Mouse (Mus musculus): ENCODE data around the gene Dst.

- no peak for TF ChIP-seq POLR2AphosphoS5 (IDR thresholded peaks at IDR 0.05; ENCODE audit: insufficient replicate concordance, low read depth, low read length)
- TF ChIP-seq CTCF (IDR thresholded peaks at IDR 0.05; ENCODE audit: low read depth, low read length) = no peak
Measured at GRCm38 (mm10) chr1:34169086-34169485, 261.1 kb downstream of the Dst start.
